Mouse (Mus musculus): ENCODE data around the gene Dusp16.

GRCm38 (mm10) chr6:134701211-134701602 lies 91.2 kb downstream of the Dusp16 start:
- TF ChIP-seq CTCF (IDR thresholded peaks at IDR 0.05) (no peak), EP300 (IDR thresholded peaks at IDR 0.05) (no peak)
